Mouse (Mus musculus) brain, embryonic 14.5 days (tissue): Measurements from ENCODE around the gene Cdk17.

Experiments
- CTCF ChIP-seq: fragments of 200-500 bp; IDR thresholded peaks from 2 replicates; pipeline ENCODE4 v1.5.1; 2012; ENCODE audit warnings: inconsistent platforms, mild to moderate bottlenecking, moderate library complexity, borderline replicate concordance; ENCODE audit not compliant: insufficient read depth, insufficient read length; ENCODE audit errors: extremely low read depth
- POLR2A ChIP-seq: fragments of 200-500 bp; IDR thresholded peaks from 2 replicates; pipeline ENCODE4 v1.6.1; 2012; ENCODE audit warnings: mild to moderate bottlenecking, inconsistent platforms, borderline replicate concordance; ENCODE audit not compliant: poor library complexity, insufficient read depth, insufficient read length, severe bottlenecking; ENCODE audit errors: extremely low read depth

DNA sequence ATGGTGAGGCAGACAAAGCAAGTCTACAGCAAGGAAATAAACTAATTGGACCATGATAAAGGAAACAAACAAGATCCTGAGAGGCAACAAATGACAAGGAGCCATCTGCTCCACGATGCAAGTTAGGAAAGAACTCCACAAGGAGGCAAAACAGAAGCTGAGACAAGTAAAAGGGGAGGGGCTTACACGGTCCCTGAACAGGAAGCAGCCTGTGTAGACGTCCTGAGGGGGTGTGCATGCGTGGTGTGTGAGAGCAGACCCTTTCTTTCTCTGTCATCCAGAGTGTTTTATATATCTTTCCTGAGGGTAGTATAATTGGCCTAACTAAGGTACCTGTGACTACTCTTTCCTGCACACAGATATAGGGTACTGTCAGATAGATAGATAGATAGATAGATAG, 19.9 kb upstream of the Cdk17 start:
- no peak for TF ChIP-seq POLR2A
- TF ChIP-seq CTCF: no peak
